16 mouse cellular contexts compared by ENCODE assay signal in genomic region chr8:108554578-108555245, GRCm38 (mm10).
"Had no signal": no experiment of that assay in that cellular context is flagged by ENCODE, and none has a peak within 500 bp of the region (broad histone marks: within the 10 kb centered on the region; RNA-seq: fewer than 3 reads in every experiment).

No protein-coding gene starts in this region.

- H3K4me1 ChIP-seq: intestine, embryonic 15.5 days; liver, embryonic 13.5 days; stomach, embryonic 15.5 days had no signal

- ATAC-seq: intestine, embryonic 15.5 days; midbrain, embryonic 13.5 days; midbrain, embryonic 16.5 days had no signal

- H3K36me3 ChIP-seq: intestine, embryonic 15.5 days; liver, embryonic 13.5 days; midbrain, embryonic 13.5 days; neural tube, embryonic 13.5 days; stomach, embryonic 15.5 days had no signal

- H3K4me3 ChIP-seq: intestine, embryonic 15.5 days; liver, embryonic 13.5 days; midbrain, embryonic 13.5 days; myocyte; neural tube, embryonic 13.5 days; stomach, embryonic 15.5 days had no signal

- DNase-seq: kidney, adult 11 months; kidney, adult 8-10 months; kidney, postnatal 36 days; liver, embryonic 13.5 days; lung, adult 2 months; lung, postnatal 14 days; lung, postnatal 4 days; right cerebral cortex, postnatal 25 days; spleen, adult 18-20 months; thymus, postnatal 25 days had no signal

- H3K27me3 ChIP-seq: intestine, embryonic 15.5 days; liver, embryonic 13.5 days; midbrain, embryonic 13.5 days; neural tube, embryonic 13.5 days; stomach, embryonic 15.5 days had no signal

- H3K9ac ChIP-seq: intestine, embryonic 15.5 days; liver, embryonic 13.5 days; midbrain, embryonic 13.5 days; neural tube, embryonic 13.5 days; stomach, embryonic 15.5 days had no signal

- H3K9me3 ChIP-seq: intestine, embryonic 15.5 days; liver, embryonic 13.5 days; midbrain, embryonic 13.5 days; stomach, embryonic 15.5 days had no signal

- H3K4me2 ChIP-seq: intestine, embryonic 15.5 days; liver, embryonic 13.5 days; midbrain, embryonic 13.5 days; neural tube, embryonic 13.5 days; stomach, embryonic 15.5 days had no signal

- H3K27ac ChIP-seq: intestine, embryonic 15.5 days; liver, embryonic 13.5 days; midbrain, embryonic 13.5 days; neural tube, embryonic 13.5 days; stomach, embryonic 15.5 days had no signal
